Mouse (Mus musculus) hindbrain, postnatal 0 days (tissue): ENCODE data around the gene Adamts20. TPM values are rescaled to one million over a fixed set of nuclear protein-coding genes. Genes with fewer than 3 reads are reported as not detected.
A peak's percentile ranks its signal among the peaks of the same experiment; 100 is the strongest.

Source experiments
- ATAC-seq: fragments of 200-750 bp; cut with Nextera tagmentation; 2 replicates; pipeline ENCODE4 v1.8.0; 2017; ENCODE audit warnings: mild to moderate bottlenecking, moderate TSS enrichment, moderate library complexity
- DNase-seq: peaks from one replicate; pipeline ENCODE4 v3.0.0-alpha.2; 2015; ENCODE audit warnings: low spot score
- H3K27ac ChIP-seq: fragments of 300-500 bp; sonication (generic); 2 replicates; pipeline ENCODE4 v1.5.1; 2014; ENCODE audit warnings: mild to moderate bottlenecking
- H3K27me3 ChIP-seq: fragments of 300-500 bp; sonication (generic); 2 replicates; pipeline ENCODE4 v1.6.1; 2014; ENCODE audit warnings: low read length, mixed read lengths; ENCODE audit not compliant: insufficient read depth
- H3K36me3 ChIP-seq: fragments of 300-500 bp; sonication (generic); 2 replicates; pipeline ENCODE4 v1.6.1; 2014; ENCODE audit warnings: low read length, mixed read lengths; ENCODE audit not compliant: insufficient read depth
- H3K4me1 ChIP-seq: fragments of 300-500 bp; sonication (generic); 2 replicates; pipeline ENCODE4 v1.6.1; 2014; ENCODE audit warnings: antibody characterized with exemption, low read length, mixed read lengths; ENCODE audit not compliant: insufficient read depth
- H3K4me2 ChIP-seq: fragments of 300-500 bp; sonication (generic); 2 replicates; pipeline ENCODE4 v1.6.1; 2014; ENCODE audit warnings: low read depth, mild to moderate bottlenecking, low read length, moderate library complexity, mixed read lengths
- H3K4me3 ChIP-seq: fragments of 300-500 bp; sonication (generic); 2 replicates; pipeline ENCODE4 v1.5.1; 2014; ENCODE audit warnings: low read length
- H3K9ac ChIP-seq: fragments of 300-500 bp; sonication (generic); replicated peaks from 2 replicates; pipeline ENCODE4 v1.6.1; 2014; ENCODE audit warnings: mild to moderate bottlenecking, low read length, moderate library complexity, mixed read lengths
- H3K9me3 ChIP-seq: fragments of 300-500 bp; sonication (generic); 2 replicates; pipeline ENCODE4 v1.6.1; 2016; ENCODE audit warnings: low read length, mixed read lengths
- CTCF ChIP-seq: IDR thresholded peaks from 2 replicates; pipeline ENCODE4 v1.5.1; 2016; ENCODE audit warnings: antibody characterized with exemption, control low read depth, low read depth
- WGBS: fragments of 180-500 bp; shearing (Covaris S2); extraction: QIAGEN DNeasy Blood & Tissue Kit; methylation state at CpG from one replicate; pipeline ENCODE4 v1.1.7; 2014; 5-methylcytosine and 5-hydroxymethylcytosine counted together
- polyA plus RNA-seq: library from polyadenylated mRNA; unstranded; fragments of >200 nt; fragmentation: Nextera tagmentation; extraction: Ambion mirVana; gene quantifications from 2 replicates; pipeline ENCODE4 v1.2.1, GENCODE M21; 2015
- total RNA-seq: library from RNA; depleted of rRNA; stranded (reverse); fragments of >200 nt; gene quantifications from 2 replicates; pipeline ENCODE4 v1.2.3, GENCODE M21; 2014

Adamts20 gene
- total and polyA plus RNA-seq, 2 experiments from 2014 or later: 3.4 to 10.6 TPM

- no peak for TF ChIP-seq CTCF
- ATAC-seq (no peak), DNase-seq (no peak)
- Histone ChIP-seq H3K4me1 (no peaks in the 10 kb centered on the region), H3K9me3 (no peaks in the 10 kb centered on the region), H3K36me3 (no peaks in the 10 kb centered on the region), H3K27me3 (no peaks in the 10 kb centered on the region), H3K4me3 (no peak overlapping the region), H3K9ac (no peak overlapping the region), H3K27ac (no peak overlapping the region), H3K4me2 (no peak overlapping the region)
- WGBS: 75% methylated on average over 5 of the region's 5 CpGs
Observed at GRCm38 (mm10) chr15:94470361-94470760, 5.1 kb upstream of the Adamts20 start.

DNA sequence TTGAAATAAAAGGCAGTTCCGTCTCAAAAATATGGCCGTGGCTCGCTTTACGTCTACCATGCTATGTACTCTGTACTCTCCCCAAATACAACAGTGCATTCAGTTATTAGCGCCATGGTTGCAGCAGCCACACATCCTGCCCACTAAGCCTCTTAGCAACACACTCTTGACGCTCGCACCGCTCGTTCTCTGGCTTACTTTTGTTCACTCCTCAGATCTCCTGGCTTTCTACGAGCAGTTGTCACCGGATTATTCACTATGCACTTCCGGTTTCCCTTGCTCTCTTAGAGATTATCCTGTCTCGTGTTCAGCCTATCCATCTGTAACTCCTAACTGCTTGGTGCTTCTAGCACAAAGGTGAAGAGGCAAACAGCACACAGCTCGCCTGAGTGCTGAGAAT lies 337 bp downstream of the Adamts20 start:
- TF ChIP-seq CTCF: no peak
- no peak for ATAC-seq
- H3K36me3 ChIP-seq: no peaks in the 10 kb centered on the region
- no peaks in the 10 kb centered on the region for H3K27me3 ChIP-seq
- H3K9ac ChIP-seq: no peak overlapping the region
- DNase-seq: peak; percentile 13
- 57% methylated on average over 14 of the region's 14 CpGs for WGBS
- H3K4me1 ChIP-seq: no peaks in the 10 kb centered on the region
- H3K9me3 ChIP-seq: no peaks in the 10 kb centered on the region
- H3K27ac ChIP-seq: peak overlapping the region; percentile 7; the same call in 1 of the 2 replicates
- H3K4me3 ChIP-seq: no peak overlapping the region
- H3K4me2 ChIP-seq: 0 out of 2 replicates have a peak overlapping the region, but pooled peaks have one; percentile 10

GRCm38 (mm10) chr15:94463251-94463650 lies 2.0 kb downstream of the Adamts20 start:
- Histone ChIP-seq H3K4me1 (no peaks in the 10 kb centered on the region), H3K4me3 (no peak overlapping the region), H3K27me3 (no peaks in the 10 kb centered on the region), H3K27ac (no peak overlapping the region), H3K36me3 (no peaks in the 10 kb centered on the region), H3K9ac (no peak overlapping the region), H3K4me2 (no peak overlapping the region), H3K9me3 (no peaks in the 10 kb centered on the region)
- 70% methylated on average over 3 of the region's 3 CpGs for WGBS
- TF ChIP-seq CTCF: peak; percentile 54
- peak; percentile 29 for DNase-seq
- no peak for ATAC-seq

- Histone ChIP-seq H3K36me3 (no peaks in the 10 kb centered on the region), H3K4me1 (no peaks in the 10 kb centered on the region), H3K27me3 (no peaks in the 10 kb centered on the region), H3K4me2 (no peak overlapping the region), H3K9ac (no peak overlapping the region), H3K27ac (no peak overlapping the region), H3K4me3 (no peak overlapping the region), H3K9me3 (no peaks in the 10 kb centered on the region)
- WGBS: 33% methylated on average over 3 of the region's 3 CpGs
- ATAC-seq (no peak), DNase-seq (no peak)
- no peak for TF ChIP-seq CTCF
Observed at GRCm38 (mm10) chr15:94462206-94462605, 3.0 kb downstream of the Adamts20 start.

- Histone ChIP-seq H3K4me1 (no peaks in the 10 kb centered on the region), H3K4me2 (no peak overlapping the region), H3K9ac (no peak overlapping the region), H3K4me3 (no peak overlapping the region), H3K27ac (no peak overlapping the region), H3K36me3 (no peaks in the 10 kb centered on the region), H3K9me3 (no peaks in the 10 kb centered on the region), H3K27me3 (no peaks in the 10 kb centered on the region)
- DNase-seq (peak; percentile 6), ATAC-seq (no peak)
- no peak for TF ChIP-seq CTCF
- WGBS: 35% methylated on average over 9 of the region's 9 CpGs
Observed at GRCm38 (mm10) chr15:94461166-94461565, 4.1 kb downstream of the Adamts20 start.

- no peak for DNase-seq
- no peak overlapping the region for H3K9ac ChIP-seq
- no peak for ATAC-seq
- H3K27ac ChIP-seq: no peak overlapping the region
- H3K4me2 ChIP-seq: no peak overlapping the region
- H3K36me3 ChIP-seq: no peaks in the 10 kb centered on the region
- H3K27me3 ChIP-seq: no peaks in the 10 kb centered on the region
- WGBS: 67% methylated on average over 18 of the region's 18 CpGs
- no peak overlapping the region for H3K4me3 ChIP-seq
- no peaks in the 10 kb centered on the region for H3K9me3 ChIP-seq
- no peak for TF ChIP-seq CTCF
- H3K4me1 ChIP-seq: no peaks in the 10 kb centered on the region
Observed at GRCm38 (mm10) chr15:94457636-94458390, 7.4 kb downstream of the Adamts20 start.

DNA sequence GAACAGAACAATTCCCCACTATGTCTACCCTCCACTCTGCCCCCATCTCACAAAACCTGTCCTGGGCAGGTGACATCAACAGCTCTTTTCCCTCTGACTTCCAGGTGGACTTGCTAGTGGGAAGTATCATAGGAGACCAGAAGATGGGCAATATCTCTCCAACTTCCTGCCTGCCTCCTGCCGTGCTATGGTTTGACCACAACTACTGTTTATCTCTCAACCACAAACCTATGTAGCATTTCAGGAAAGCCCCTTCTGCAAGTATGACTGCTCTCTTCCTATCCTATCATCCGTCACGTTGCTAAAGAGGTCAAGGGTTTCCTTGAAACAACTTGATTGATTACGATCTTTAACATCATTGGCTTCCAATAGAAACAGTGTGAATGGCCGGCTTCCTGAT lies 12.4 kb downstream of the Adamts20 start:
- H3K9me3 ChIP-seq: no peaks in the 10 kb centered on the region
- H3K36me3 ChIP-seq: no peaks in the 10 kb centered on the region
- DNase-seq (no peak), ATAC-seq (no peak)
- no peaks in the 10 kb centered on the region for H3K4me1 ChIP-seq
- no peak overlapping the region for H3K4me3 ChIP-seq
- no peak overlapping the region for H3K27ac ChIP-seq
- no peak for TF ChIP-seq CTCF
- H3K9ac ChIP-seq: no peak overlapping the region
- no peak overlapping the region for H3K4me2 ChIP-seq
- no peaks in the 10 kb centered on the region for H3K27me3 ChIP-seq
- 92% methylated on average over 5 of the region's 5 CpGs for WGBS
